Mouse (Mus musculus): ENCODE measurements around the gene Ppp1r3g. TPM values are rescaled to one million over a fixed set of nuclear protein-coding genes. Genes with fewer than 3 reads are reported as not detected.

Gene Ppp1r3g
- polyA plus RNA-seq, 1 experiment from 2014 or later, result 0.51 TPM

DNA sequence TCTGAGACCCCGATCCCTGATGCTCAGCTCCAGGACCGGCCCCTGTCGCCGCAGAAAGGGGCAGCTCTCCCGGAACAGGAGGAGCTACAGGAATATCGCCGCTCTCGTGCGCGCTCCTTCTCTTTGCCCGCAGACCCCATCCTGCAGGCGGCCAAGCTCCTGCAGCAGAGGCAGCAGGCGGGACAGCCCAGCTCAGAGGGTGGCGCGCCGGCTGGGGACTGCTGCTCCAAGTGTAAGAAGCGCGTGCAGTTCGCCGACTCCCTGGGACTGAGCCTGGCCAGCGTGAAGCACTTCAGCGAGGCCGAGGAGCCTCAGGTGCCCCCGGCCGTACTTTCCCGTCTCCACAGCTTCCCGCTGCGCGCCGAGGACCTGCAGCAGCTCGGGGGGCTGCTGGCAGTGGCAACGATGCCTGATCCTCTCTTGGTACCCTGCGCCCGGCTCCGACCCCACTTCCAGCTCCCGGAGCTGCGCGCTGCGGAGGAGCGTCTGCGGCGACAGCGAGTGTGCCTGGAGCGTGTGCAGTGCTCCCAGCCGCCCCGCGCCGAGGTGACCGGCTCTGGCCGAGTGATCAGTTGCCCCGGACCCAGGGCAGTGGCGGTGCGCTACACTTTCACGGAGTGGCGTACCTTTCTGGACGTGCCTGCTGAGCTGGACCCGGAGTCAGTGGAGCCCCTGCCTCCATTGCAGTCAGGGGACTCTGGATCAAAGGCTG lies 10.2 kb downstream of the Ppp1r3g start:
- Histone ChIP-seq H3K9me3 (ENCODE audit: control insufficient read depth) (no peaks in the 10 kb centered on the region), H3K4me1 (replicated peaks; ENCODE audit: control insufficient read depth, insufficient read depth, low read length) (no peaks in the 10 kb centered on the region), H3K4me3 (ENCODE audit: low read depth, low read length) (peak overlapping the region; percentile 63), H3K27ac (ENCODE audit: low read depth, low read length) (no peak overlapping the region), H3K27me3 (replicated peaks; ENCODE audit: control insufficient read depth, insufficient read depth, low read length) (peaks cover 30% of the 10 kb centered on the region), H3K4me2 (replicated peaks; ENCODE audit: low read depth) (peak overlapping the region; percentile 99), H3K9ac (ENCODE audit: low read depth, low read length) (peak overlapping the region; percentile 34; the same call in 1 of the 2 replicates), H3K36me3 (ENCODE audit: control insufficient read depth, insufficient read depth) (no peaks in the 10 kb centered on the region)
- under 1% methylated on average over 57 of the region's 57 CpGs for WGBS
- 0 out of 2 replicates have a peak, but pooled peaks have one; percentile 33 for ATAC-seq
- no peak for TF ChIP-seq CTCF (IDR thresholded peaks at IDR 0.05; ENCODE audit: low read depth)

DNA sequence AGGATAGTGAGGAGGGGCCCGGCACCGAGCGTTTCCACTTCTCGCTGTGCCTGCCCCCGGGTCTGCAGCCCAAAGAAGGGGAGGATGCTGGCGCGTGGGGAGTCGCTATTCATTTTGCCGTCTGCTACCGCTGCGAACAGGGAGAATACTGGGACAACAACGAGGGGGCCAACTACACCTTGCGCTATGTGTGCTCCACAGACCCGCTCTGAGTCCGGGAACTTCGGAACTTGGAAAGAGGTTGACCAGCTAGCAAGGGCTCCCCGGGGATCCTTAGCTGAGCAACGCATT lies 10.7 kb downstream of the Ppp1r3g start:
- Histone ChIP-seq H3K4me1 (replicated peaks; ENCODE audit: control insufficient read depth, insufficient read depth, low read length) (no peaks in the 10 kb centered on the region), H3K4me3 (ENCODE audit: low read depth, low read length) (peak overlapping the region; percentile 63), H3K36me3 (ENCODE audit: control insufficient read depth, insufficient read depth) (no peaks in the 10 kb centered on the region), H3K9ac (ENCODE audit: low read depth, low read length) (no peak overlapping the region; the same call in 1 of the 2 replicates), H3K9me3 (ENCODE audit: control insufficient read depth) (no peaks in the 10 kb centered on the region), H3K27ac (ENCODE audit: low read depth, low read length) (no peak overlapping the region), H3K4me2 (replicated peaks; ENCODE audit: low read depth) (peak overlapping the region; percentile 99), H3K27me3 (replicated peaks; ENCODE audit: control insufficient read depth, insufficient read depth, low read length) (peaks cover 30% of the 10 kb centered on the region)
- WGBS, result under 1% methylated on average over 18 of the region's 18 CpGs
- no peak for ATAC-seq
- TF ChIP-seq CTCF (IDR thresholded peaks at IDR 0.05; ENCODE audit: low read depth), result no peak

- no peaks in the 10 kb centered on the region for H3K4me1 ChIP-seq (replicated peaks; ENCODE audit: control insufficient read depth, insufficient read depth, low read length)
- peak overlapping the region; percentile 63 for H3K4me3 ChIP-seq (ENCODE audit: low read depth, low read length)
- no peak for ATAC-seq
- no peak overlapping the region for H3K27ac ChIP-seq (ENCODE audit: low read depth, low read length)
- no peak overlapping the region for H3K9ac ChIP-seq (ENCODE audit: low read depth, low read length)
- H3K27me3 ChIP-seq (replicated peaks; ENCODE audit: control insufficient read depth, insufficient read depth, low read length), result peaks cover 30% of the 10 kb centered on the region
- WGBS, result 48% methylated on average over 9 of the region's 9 CpGs
- no peaks in the 10 kb centered on the region for H3K9me3 ChIP-seq (ENCODE audit: control insufficient read depth)
- no peak for TF ChIP-seq CTCF (IDR thresholded peaks at IDR 0.05; ENCODE audit: low read depth)
- H3K4me2 ChIP-seq (replicated peaks; ENCODE audit: low read depth), result peak overlapping the region; percentile 99
- no peaks in the 10 kb centered on the region for H3K36me3 ChIP-seq (ENCODE audit: control insufficient read depth, insufficient read depth)
Measured at GRCm38 (mm10) chr13:35969829-35970228, 11.2 kb downstream of the Ppp1r3g start.

GRCm38 (mm10) chr13:35976912-35977311 lies 18.3 kb downstream of the Ppp1r3g start:
- Histone ChIP-seq H3K36me3 (ENCODE audit: control insufficient read depth, insufficient read depth) (0 out of 2 replicates have a peak, but pooled peaks cover 7% of the 10 kb centered on the region), H3K9me3 (ENCODE audit: control insufficient read depth) (no peaks in the 10 kb centered on the region), H3K4me3 (ENCODE audit: low read depth, low read length) (no peak overlapping the region), H3K4me1 (replicated peaks; ENCODE audit: control insufficient read depth, insufficient read depth, low read length) (no peaks in the 10 kb centered on the region), H3K27me3 (replicated peaks; ENCODE audit: control insufficient read depth, insufficient read depth, low read length) (no peaks in the 10 kb centered on the region), H3K4me2 (replicated peaks; ENCODE audit: low read depth) (no peak overlapping the region), H3K27ac (ENCODE audit: low read depth, low read length) (no peak overlapping the region), H3K9ac (ENCODE audit: low read depth, low read length) (no peak overlapping the region)
- no peak for ATAC-seq
- TF ChIP-seq CTCF (IDR thresholded peaks at IDR 0.05; ENCODE audit: low read depth), result no peak
- WGBS, result 94% methylated on average over 7 of the region's 7 CpGs

GRCm38 (mm10) chr13:35980471-35980870 lies 21.8 kb downstream of the Ppp1r3g start:
- no peak for ATAC-seq
- no peaks in the 10 kb centered on the region for H3K9me3 ChIP-seq (ENCODE audit: control insufficient read depth)
- 81% methylated on average over 4 of the region's 4 CpGs for WGBS
- no peak for TF ChIP-seq CTCF (IDR thresholded peaks at IDR 0.05; ENCODE audit: low read depth)
- no peaks in the 10 kb centered on the region for H3K4me1 ChIP-seq (replicated peaks; ENCODE audit: control insufficient read depth, insufficient read depth, low read length)
- H3K27me3 ChIP-seq (replicated peaks; ENCODE audit: control insufficient read depth, insufficient read depth, low read length), result no peaks in the 10 kb centered on the region
- H3K4me2 ChIP-seq (replicated peaks; ENCODE audit: low read depth), result no peak overlapping the region
- H3K27ac ChIP-seq (ENCODE audit: low read depth, low read length), result no peak overlapping the region
- no peak overlapping the region for H3K9ac ChIP-seq (ENCODE audit: low read depth, low read length)
- no peak overlapping the region for H3K4me3 ChIP-seq (ENCODE audit: low read depth, low read length)
- H3K36me3 ChIP-seq (ENCODE audit: control insufficient read depth, insufficient read depth), result 0 out of 2 replicates have a peak, but pooled peaks cover 7% of the 10 kb centered on the region

- WGBS, result 51% methylated on average over 6 of the region's 6 CpGs
- peak; percentile 48 for TF ChIP-seq CTCF (IDR thresholded peaks at IDR 0.05; ENCODE audit: low read depth)
- no peaks in the 10 kb centered on the region for H3K27me3 ChIP-seq (replicated peaks; ENCODE audit: control insufficient read depth, insufficient read depth, low read length)
- H3K9ac ChIP-seq (ENCODE audit: low read depth, low read length), result no peak overlapping the region
- peak; percentile 81 for ATAC-seq
- H3K4me3 ChIP-seq (ENCODE audit: low read depth, low read length), result no peak overlapping the region
- no peak overlapping the region for H3K4me2 ChIP-seq (replicated peaks; ENCODE audit: low read depth)
- H3K36me3 ChIP-seq (ENCODE audit: control insufficient read depth, insufficient read depth), result 0 out of 2 replicates have a peak, but pooled peaks cover 6% of the 10 kb centered on the region
- H3K9me3 ChIP-seq (ENCODE audit: control insufficient read depth), result no peaks in the 10 kb centered on the region
- no peak overlapping the region for H3K27ac ChIP-seq (ENCODE audit: low read depth, low read length)
- H3K4me1 ChIP-seq (replicated peaks; ENCODE audit: control insufficient read depth, insufficient read depth, low read length), result no peaks in the 10 kb centered on the region
Measured at GRCm38 (mm10) chr13:35982985-35983384, 24.3 kb downstream of the Ppp1r3g start.

Measured in intestine, postnatal 0 days (tissue).